Mouse (Mus musculus) midbrain, embryonic 10.5 days (tissue): ENCODE results near the gene Ppm1l. TPM values are rescaled to one million over a fixed set of nuclear protein-coding genes. Genes with fewer than 3 reads are reported as not detected.

Experiments used
- DNase-seq: peaks from one replicate; pipeline ENCODE4 v3.0.0-alpha.2; 2017; ENCODE audit warnings: low spot score
- H3K27ac ChIP-seq: fragments of 300-500 bp; sonication (generic); replicated peaks from 2 replicates; pipeline ENCODE4 v1.5.1; 2016; ENCODE audit warnings: mild to moderate bottlenecking
- H3K27me3 ChIP-seq: fragments of 300-500 bp; sonication (generic); 2 replicates; pipeline ENCODE4 v1.6.1; 2016; ENCODE audit warnings: low read depth, mild to moderate bottlenecking; ENCODE audit not compliant: poor library complexity, severe bottlenecking
- H3K36me3 ChIP-seq: fragments of 300-500 bp; sonication (generic); 2 replicates; pipeline ENCODE4 v1.6.1; 2016; ENCODE audit warnings: mild to moderate bottlenecking, moderate library complexity
- H3K4me1 ChIP-seq: fragments of 300-500 bp; sonication (generic); 2 replicates; pipeline ENCODE4 v1.6.1; 2016
- H3K4me3 ChIP-seq: fragments of 300-500 bp; sonication (generic); 2 replicates; pipeline ENCODE4 v1.5.1; 2016; ENCODE audit warnings: mild to moderate bottlenecking, moderate library complexity
- H3K9me3 ChIP-seq: fragments of 300-500 bp; sonication (generic); replicated peaks from 2 replicates; pipeline ENCODE4 v1.6.1; 2016; ENCODE audit warnings: mild to moderate bottlenecking
- WGBS: fragments of 180-500 bp; shearing (Covaris S2); methylation state at CpG from one replicate; pipeline ENCODE4 v1.1.7; 2016; 5-methylcytosine and 5-hydroxymethylcytosine counted together
- polyA plus RNA-seq: library from polyadenylated mRNA; unstranded; fragments of >200 nt; fragmentation: Nextera tagmentation; extraction: Ambion mirVana; gene quantifications from 2 replicates; pipeline ENCODE4 v1.2.1, GENCODE M21; 2016

Ppm1l gene
- polyA plus RNA-seq, 1 experiment from 2014 or later: 14.8 TPM

DNA sequence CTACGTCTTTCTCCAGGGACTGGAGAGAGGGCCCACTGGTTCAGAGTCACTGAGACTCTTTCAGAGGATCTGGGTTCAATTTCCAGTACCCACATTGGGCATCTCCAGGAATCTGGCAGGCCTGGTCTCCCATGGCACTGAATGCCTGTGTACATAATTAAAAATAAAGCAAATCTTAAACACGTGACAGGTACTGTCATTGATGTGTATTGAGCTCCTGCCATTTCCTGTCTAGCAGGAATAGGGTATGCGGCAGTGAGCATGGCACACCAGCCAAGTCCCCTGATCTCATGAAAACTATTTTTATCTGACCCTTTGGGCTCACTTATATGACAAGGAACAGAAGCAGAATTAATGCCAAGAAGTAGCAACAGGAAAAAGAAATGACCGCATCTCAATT lies 110.6 kb downstream of the Ppm1l start:
- H3K4me3 ChIP-seq: no peak overlapping the region
- H3K9me3 ChIP-seq: 0 out of 2 replicates have a peak, but pooled peaks cover 3% of the 10 kb centered on the region
- WGBS: 90% methylated on average over 4 of the region's 4 CpGs
- DNase-seq: no peak
- H3K27ac ChIP-seq: no peak overlapping the region
- peaks cover 32% of the 10 kb centered on the region for H3K4me1 ChIP-seq
- H3K27me3 ChIP-seq: peaks cover 10% of the 10 kb centered on the region; the same call in 1 of the 2 replicates
- no peaks in the 10 kb centered on the region for H3K36me3 ChIP-seq

DNA sequence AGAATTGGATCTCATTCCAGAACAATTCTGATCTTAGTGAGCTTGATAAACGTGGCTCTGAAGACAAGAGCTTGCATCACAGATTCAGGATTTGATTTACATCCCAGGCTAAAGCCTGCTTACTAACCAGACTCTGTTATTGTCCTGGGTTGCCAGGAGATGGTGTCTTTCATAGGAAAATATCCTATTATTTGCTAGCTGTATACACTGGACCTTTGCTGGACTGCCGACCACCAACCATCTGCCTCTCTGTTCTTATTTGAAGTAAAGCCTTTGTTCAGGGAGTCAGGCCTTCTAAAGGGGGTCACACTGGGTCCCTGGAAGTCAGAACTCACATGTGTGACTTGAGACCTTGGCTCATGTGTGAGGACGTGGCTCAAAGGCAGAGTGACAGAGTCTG lies 111.6 kb downstream of the Ppm1l start:
- Histone ChIP-seq H3K9me3 (no peaks in the 10 kb centered on the region), H3K4me1 (peaks cover 32% of the 10 kb centered on the region), H3K27ac (peak overlapping the region; percentile 61), H3K4me3 (no peak overlapping the region), H3K36me3 (no peaks in the 10 kb centered on the region), H3K27me3 (peaks cover 10% of the 10 kb centered on the region; the same call in 1 of the 2 replicates)
- DNase-seq: peak; percentile 14
- 17% methylated on average over 3 of the region's 3 CpGs for WGBS

- WGBS: 83% methylated on average over 5 of the region's 5 CpGs
- Histone ChIP-seq H3K9me3 (no peaks in the 10 kb centered on the region), H3K4me3 (no peak overlapping the region), H3K27ac (peak overlapping the region; percentile 61; the same call in 1 of the 2 replicates), H3K27me3 (peaks cover 10% of the 10 kb centered on the region; the same call in 1 of the 2 replicates), H3K4me1 (peaks cover 41% of the 10 kb centered on the region), H3K36me3 (no peaks in the 10 kb centered on the region)
- DNase-seq: no peak
Observed at GRCm38 (mm10) chr3:69429319-69429718, 112.7 kb downstream of the Ppm1l start.

DNA sequence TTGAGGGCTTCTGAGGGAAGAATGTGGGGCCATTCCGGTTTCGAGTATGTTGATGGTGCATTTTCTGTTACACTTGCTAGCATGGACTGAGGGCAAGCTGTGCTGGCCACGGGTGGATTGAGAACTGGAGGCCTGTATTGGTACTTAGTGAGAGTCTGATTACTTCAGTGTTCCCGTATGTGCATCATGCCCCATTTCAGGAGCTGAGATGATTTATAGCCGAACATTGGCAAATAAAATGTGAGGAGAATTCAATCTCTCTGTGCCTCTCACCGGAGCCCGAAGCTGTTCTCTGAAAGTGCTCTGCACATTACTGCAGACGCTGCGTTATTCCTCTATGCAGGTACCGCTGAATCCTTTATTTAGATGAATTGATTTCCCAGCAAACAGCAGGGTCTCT lies 116.9 kb downstream of the Ppm1l start:
- Histone ChIP-seq H3K27me3 (no peaks in the 10 kb centered on the region), H3K9me3 (no peaks in the 10 kb centered on the region), H3K4me1 (peaks cover 29% of the 10 kb centered on the region), H3K36me3 (no peaks in the 10 kb centered on the region), H3K4me3 (no peak overlapping the region), H3K27ac (no peak overlapping the region)
- 91% methylated on average over 10 of the region's 10 CpGs for WGBS
- no peak for DNase-seq

GRCm38 (mm10) chr3:69438773-69439514 lies 122.3 kb downstream of the Ppm1l start:
- no peaks in the 10 kb centered on the region for H3K9me3 ChIP-seq
- no peaks in the 10 kb centered on the region for H3K27me3 ChIP-seq
- 89% methylated on average over 12 of the region's 12 CpGs for WGBS
- H3K4me1 ChIP-seq: peaks cover 18% of the 10 kb centered on the region
- no peak overlapping the region for H3K27ac ChIP-seq
- no peak overlapping the region for H3K4me3 ChIP-seq
- DNase-seq: no peak
- H3K36me3 ChIP-seq: no peaks in the 10 kb centered on the region

- Histone ChIP-seq H3K4me3 (no peak overlapping the region), H3K4me1 (peaks cover 7% of the 10 kb centered on the region), H3K9me3 (no peaks in the 10 kb centered on the region), H3K36me3 (no peaks in the 10 kb centered on the region), H3K27ac (no peak overlapping the region), H3K27me3 (no peaks in the 10 kb centered on the region)
- WGBS: 35% methylated on average over 5 of the region's 5 CpGs
- DNase-seq: peak; percentile 15
Observed at GRCm38 (mm10) chr3:69440761-69441160, 124.1 kb downstream of the Ppm1l start.

- 88% methylated on average over 5 of the region's 5 CpGs for WGBS
- H3K27ac ChIP-seq: no peak overlapping the region
- H3K9me3 ChIP-seq: no peaks in the 10 kb centered on the region
- no peak overlapping the region for H3K4me3 ChIP-seq
- DNase-seq: no peak
- no peaks in the 10 kb centered on the region for H3K36me3 ChIP-seq
- no peaks in the 10 kb centered on the region for H3K27me3 ChIP-seq
- H3K4me1 ChIP-seq: peaks cover 3% of the 10 kb centered on the region; the same call in 1 of the 2 replicates
Observed at GRCm38 (mm10) chr3:69446989-69447388, 130.3 kb downstream of the Ppm1l start.

- DNase-seq: no peak
Observed at GRCm38 (mm10) chr3:69449041-69449440, 132.4 kb downstream of the Ppm1l start.

DNA sequence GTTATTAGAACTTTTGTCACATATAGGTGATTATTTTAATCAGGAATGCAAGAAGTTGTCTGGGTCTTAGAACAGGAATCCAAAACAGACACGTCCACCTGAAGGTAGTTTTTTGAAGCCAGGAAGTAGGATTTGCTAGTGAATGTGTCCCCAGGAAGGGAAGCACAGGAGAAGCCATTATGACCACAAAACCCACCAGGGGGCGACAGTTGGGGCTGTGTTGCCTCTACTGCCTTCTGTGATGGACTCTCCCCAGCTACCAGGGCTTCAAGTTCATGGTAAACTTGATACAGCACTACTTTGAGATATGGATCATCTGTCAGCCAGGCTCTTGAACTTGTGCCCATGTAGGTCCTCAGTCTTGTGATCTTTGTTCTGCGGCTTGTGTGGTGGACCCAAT lies 137.7 kb downstream of the Ppm1l start:
- Histone ChIP-seq H3K36me3 (no peaks in the 10 kb centered on the region), H3K4me3 (no peak overlapping the region), H3K27ac (no peak overlapping the region), H3K9me3 (no peaks in the 10 kb centered on the region), H3K4me1 (no peaks in the 10 kb centered on the region; the same call in 1 of the 2 replicates), H3K27me3 (no peaks in the 10 kb centered on the region)
- WGBS: 83% methylated on average over 3 of the region's 3 CpGs
- no peak for DNase-seq

More at GRCm38 (mm10) chr3:69449041-69449440, 132.4 kb downstream of the Ppm1l start:
- Histone ChIP-seq H3K27ac (no peak overlapping the region), H3K9me3 (no peaks in the 10 kb centered on the region), H3K4me1 (peaks cover 3% of the 10 kb centered on the region; the same call in 1 of the 2 replicates), H3K27me3 (no peaks in the 10 kb centered on the region), H3K4me3 (no peak overlapping the region), H3K36me3 (no peaks in the 10 kb centered on the region)
- 89% methylated on average over 3 of the region's 3 CpGs for WGBS

DNA sequence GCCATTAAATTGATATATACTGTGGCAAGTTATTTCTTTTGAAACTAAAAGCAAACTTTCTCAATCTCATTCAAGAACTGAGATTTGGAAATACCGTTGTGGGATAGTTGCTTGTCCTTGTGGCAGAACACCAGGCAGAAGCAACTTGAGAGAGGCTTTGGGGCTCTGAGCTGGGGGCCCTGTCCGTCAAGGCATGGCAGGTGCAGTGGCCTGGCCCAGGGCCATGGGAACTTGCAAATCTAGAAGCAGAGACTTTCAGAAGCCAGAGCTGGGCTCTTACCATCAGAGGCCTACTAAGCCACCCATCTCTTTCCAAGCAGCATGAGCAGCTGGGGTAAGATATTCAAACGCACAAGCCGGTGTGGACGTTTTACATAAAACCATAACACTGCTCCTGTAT lies 139.4 kb downstream of the Ppm1l start:
- no peak overlapping the region for H3K27ac ChIP-seq
- 96% methylated on average over 5 of the region's 5 CpGs for WGBS
- no peaks in the 10 kb centered on the region for H3K36me3 ChIP-seq
- no peaks in the 10 kb centered on the region for H3K9me3 ChIP-seq
- H3K27me3 ChIP-seq: no peaks in the 10 kb centered on the region
- DNase-seq: no peak
- no peak overlapping the region for H3K4me3 ChIP-seq
- no peaks in the 10 kb centered on the region; the same call in 1 of the 2 replicates for H3K4me1 ChIP-seq

GRCm38 (mm10) chr3:69458756-69459155 lies 142.1 kb downstream of the Ppm1l start:
- H3K27ac ChIP-seq: no peak overlapping the region

GRCm38 (mm10) chr3:69461956-69462355 lies 145.3 kb downstream of the Ppm1l start:
- no peaks in the 10 kb centered on the region for H3K4me1 ChIP-seq
- DNase-seq: no peak
- no peaks in the 10 kb centered on the region for H3K27me3 ChIP-seq
- H3K36me3 ChIP-seq: no peaks in the 10 kb centered on the region
- H3K4me3 ChIP-seq: no peak overlapping the region
- H3K9me3 ChIP-seq: no peaks in the 10 kb centered on the region
- no peak overlapping the region for H3K27ac ChIP-seq
- 78% methylated on average over 1 of the region's 1 CpGs for WGBS

More at GRCm38 (mm10) chr3:69458756-69459155, 142.1 kb downstream of the Ppm1l start:
- DNase-seq: no peak
- no peaks in the 10 kb centered on the region for H3K36me3 ChIP-seq
- no peak overlapping the region for H3K4me3 ChIP-seq
- 90% methylated on average over 6 of the region's 6 CpGs for WGBS
- no peaks in the 10 kb centered on the region for H3K27me3 ChIP-seq
- H3K9me3 ChIP-seq: no peaks in the 10 kb centered on the region
- no peaks in the 10 kb centered on the region; the same call in 1 of the 2 replicates for H3K4me1 ChIP-seq

DNA sequence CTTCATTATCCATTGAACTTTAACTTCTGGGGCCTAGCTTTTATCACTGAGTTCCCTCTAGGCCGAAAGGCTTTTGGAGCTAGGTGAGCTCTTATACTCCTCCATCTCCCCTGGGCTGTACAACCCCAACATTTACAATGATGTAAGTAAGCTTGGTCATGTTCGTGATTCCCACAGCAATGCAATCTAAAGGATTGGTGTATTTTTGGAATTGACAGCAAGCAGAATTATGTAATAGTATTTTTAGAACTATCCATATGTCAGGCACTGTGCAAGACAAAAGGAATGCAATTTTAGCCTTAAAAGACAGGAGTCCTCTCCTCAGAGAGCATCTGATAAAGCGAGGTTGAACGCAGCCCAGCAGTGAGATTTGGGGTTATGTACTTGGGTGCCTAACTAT lies 149.1 kb downstream of the Ppm1l start:
- H3K4me1 ChIP-seq: peaks cover 31% of the 10 kb centered on the region
- WGBS: 93% methylated on average over 4 of the region's 4 CpGs
- H3K4me3 ChIP-seq: no peak overlapping the region
- H3K27ac ChIP-seq: no peak overlapping the region
- no peaks in the 10 kb centered on the region for H3K27me3 ChIP-seq
- DNase-seq: no peak
- H3K9me3 ChIP-seq: no peaks in the 10 kb centered on the region
- no peaks in the 10 kb centered on the region for H3K36me3 ChIP-seq
